Mouse (Mus musculus) A20 (cell line): Measurements from ENCODE around the gene Mex3a.
"Not testable (repeated sequence)": the region's sequence is repeated elsewhere in the genome, so short reads cannot be mapped to it uniquely, and the experiment has no call there.

ENCODE experiments used
- DNase-seq: peaks from one replicate; pipeline ENCODE4 v3.0.0-alpha.2; 2011; ENCODE audit warnings: low read depth, low spot score

Gene Mex3a

GRCm38 (mm10) chr3:88569694-88570093 lies 37.5 kb downstream of the Mex3a start:
- DNase-seq = no peak

GRCm38 (mm10) chr3:88570341-88570740 lies 38.1 kb downstream of the Mex3a start:
- no peak for DNase-seq

GRCm38 (mm10) chr3:88571856-88572255 lies 39.7 kb downstream of the Mex3a start:
- no peak for DNase-seq

GRCm38 (mm10) chr3:88572835-88573234 lies 40.6 kb downstream of the Mex3a start:
- DNase-seq = no peak

GRCm38 (mm10) chr3:88573810-88574209 lies 41.6 kb downstream of the Mex3a start:
- DNase-seq = no peak

- DNase-seq = no peak
Measured at GRCm38 (mm10) chr3:88575540-88575939, 43.3 kb downstream of the Mex3a start, which contains the start of gene Ssr2. Ssr2 (plus strand) TSS chr3:88575876.

- not testable (repeated sequence) for DNase-seq
Measured at GRCm38 (mm10) chr3:88577846-88578245, 45.7 kb downstream of the Mex3a start.

- no peak for DNase-seq
Measured at GRCm38 (mm10) chr3:88578498-88579424, 46.6 kb downstream of the Mex3a start.

- peak; percentile 90 for DNase-seq
Measured at GRCm38 (mm10) chr3:88579454-88580117, 47.4 kb downstream of the Mex3a start.

- no peak for DNase-seq
Measured at GRCm38 (mm10) chr3:88585769-88586168, 53.6 kb downstream of the Mex3a start.

GRCm38 (mm10) chr3:88586640-88587039 lies 54.4 kb downstream of the Mex3a start:
- DNase-seq = no peak

- no peak for DNase-seq
Measured at GRCm38 (mm10) chr3:88590246-88590645, 58.1 kb downstream of the Mex3a start.
